Mouse (Mus musculus) bone marrow, adult 2 months (tissue): Measurements from ENCODE around the gene Fam196a.

Experiments used
- CTCF ChIP-seq: fragments of 200-500 bp; IDR thresholded peaks from 2 replicates; pipeline ENCODE4 v1.5.1; 2011; ENCODE audit warnings: low read length, control low read depth; ENCODE audit not compliant: control insufficient read depth, insufficient read depth
- POLR2A ChIP-seq: fragments of 200-500 bp; IDR thresholded peaks from 2 replicates; pipeline ENCODE4 v1.6.1; 2011; ENCODE audit warnings: low read depth, mild to moderate bottlenecking, control low read depth, low read length, borderline replicate concordance; ENCODE audit not compliant: control insufficient read depth

DNA sequence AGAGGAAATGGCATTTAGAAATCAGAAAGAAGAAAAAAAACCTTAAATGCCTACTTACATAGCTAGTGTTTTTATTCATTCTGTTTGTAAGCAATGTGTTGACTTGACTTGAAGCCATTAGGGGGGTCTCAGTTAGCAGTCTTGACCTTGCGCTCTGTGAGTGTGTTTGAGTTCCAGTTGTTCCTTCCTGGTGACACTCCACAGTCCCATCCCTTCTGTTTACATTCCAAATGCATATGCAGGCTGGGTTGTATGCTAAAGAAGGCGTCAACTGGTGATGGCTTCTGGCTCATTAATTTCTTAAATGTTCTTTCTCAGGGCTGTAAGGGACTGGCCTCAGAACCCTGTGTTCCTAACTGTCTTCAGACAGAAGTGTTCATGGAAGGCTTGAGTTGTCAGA lies 23.4 kb upstream of the Fam196a start:
- TF ChIP-seq CTCF (no peak), POLR2A (no peak)
